Mouse (Mus musculus) gastrocnemius, postnatal 4 days (tissue): ENCODE measurements around the gene Casc3. TPM values are rescaled to one million over a fixed set of nuclear protein-coding genes. Genes with fewer than 3 reads are reported as not detected.
A peak's percentile ranks its signal among the peaks of the same experiment; 100 is the strongest.

Experiments used
- DNase-seq, 2 experiments: peaks; one replicate each; pipeline ENCODE4 v3.0.0; 2021 to 2022; ENCODE audit warnings: low spot score in 2 of 2, mixed read lengths in 2 of 2
- long read RNA-seq, 2 experiments: library from polyadenylated mRNA; stranded (forward); transcript quantifications; one replicate each; pipeline ENCODE4 v2.0.0; 2021
- total RNA-seq, 2 experiments: library from RNA; stranded (reverse); gene quantifications; 2 replicates each; pipeline ENCODE4 v1.2.3; 2021

Gene Casc3
- 10 to 100 TPM; 28.3 to 31.6 TPM for total RNA-seq
- long read RNA-seq, experiment 1, transcript Casc3-204 (14 exons, 3,741 nt) = major isoform, 26 of 38 reads
- long read RNA-seq, experiment 1, partial matches to known transcripts = 6 of 38 reads
- long read RNA-seq, experiment 1, other reads (novel, unspliced or antisense) = 6 of 38 reads
- long read RNA-seq, experiment 2, transcript Casc3-204 (14 exons, 3,741 nt) = major isoform, 17 of 34 reads
- long read RNA-seq, experiment 2, partial matches to known transcripts = 8 of 34 reads
- long read RNA-seq, experiment 2, other reads (novel, unspliced or antisense) = 9 of 34 reads

GRCm38 (mm10) chr11:98804605-98805004 is at the start of gene Casc3:
Gene Casc3, plus strand, starts transcription at chr11:98804905.
- no peak for DNase-seq

- no peak for DNase-seq
These were observed 48.9 kb upstream of the Casc3 start for GRCm38 (mm10) chr11:98755726-98756380.

- DNase-seq = no peak
These were observed 48.0 kb upstream of the Casc3 start for GRCm38 (mm10) chr11:98756711-98757110.

- DNase-seq = peak in 1 of 2 experiments; percentile 14
These were observed 42.8 kb upstream of the Casc3 start for GRCm38 (mm10) chr11:98761939-98762338.

- no peak for DNase-seq
These were observed 41.8 kb upstream of the Casc3 start for GRCm38 (mm10) chr11:98762756-98763501.

- no peak for DNase-seq
These were observed 41.2 kb upstream of the Casc3 start for GRCm38 (mm10) chr11:98763502-98763861.

GRCm38 (mm10) chr11:98764091-98764490 is 40.6 kb upstream of the Casc3 start:
- DNase-seq = no peak

GRCm38 (mm10) chr11:98764746-98765145 is 40.0 kb upstream of the Casc3 start:
- DNase-seq = no peak

- DNase-seq = no peak
These were observed 39.0 kb upstream of the Casc3 start for GRCm38 (mm10) chr11:98765421-98766309.

GRCm38 (mm10) chr11:98766346-98766745 is 38.4 kb upstream of the Casc3 start:
- no peak for DNase-seq

GRCm38 (mm10) chr11:98766816-98767215 is 37.9 kb upstream of the Casc3 start:
- DNase-seq = no peak

- no peak for DNase-seq
These were observed 37.4 kb upstream of the Casc3 start for GRCm38 (mm10) chr11:98767276-98767675.

GRCm38 (mm10) chr11:98767713-98768112 is 37.0 kb upstream of the Casc3 start:
- DNase-seq = no peak

- DNase-seq = peak in 1 of 2 experiments; percentile 14
These were observed 36.3 kb upstream of the Casc3 start for GRCm38 (mm10) chr11:98768127-98769006.

- no peak for DNase-seq
These were observed 35.4 kb upstream of the Casc3 start for GRCm38 (mm10) chr11:98769007-98769954.

GRCm38 (mm10) chr11:98770096-98770975 is 34.4 kb upstream of the Casc3 start:
- no peak for DNase-seq

- no peak for DNase-seq
These were observed 33.6 kb upstream of the Casc3 start for GRCm38 (mm10) chr11:98771131-98771530.
